Mouse (Mus musculus) intestine, postnatal 0 days (tissue): ENCODE results near the gene Gm4756. TPM values are rescaled to one million over a fixed set of nuclear protein-coding genes. Genes with fewer than 3 reads are reported as not detected.
A peak's percentile ranks its signal among the peaks of the same experiment; 100 is the strongest.
"Not testable (repeated sequence)": the region's sequence is repeated elsewhere in the genome, so short reads cannot be mapped to it uniquely, and the experiment has no call there.

Experiments used
- ATAC-seq: fragments of 200-750 bp; cut with Nextera tagmentation; 2 replicates; pipeline ENCODE4 v1.8.0; 2017; ENCODE audit warnings: mild to moderate bottlenecking, moderate TSS enrichment, moderate library complexity
- H3K27ac ChIP-seq: fragments of 300-500 bp; sonication (generic); 2 replicates; pipeline ENCODE4 v1.5.1; 2014; ENCODE audit warnings: mild to moderate bottlenecking, low read depth, low read length, moderate library complexity
- H3K27me3 ChIP-seq: fragments of 300-500 bp; sonication (generic); replicated peaks from 2 replicates; pipeline ENCODE4 v1.6.1; 2014; ENCODE audit warnings: low read length, mixed read lengths; ENCODE audit not compliant: control insufficient read depth, insufficient read depth
- H3K36me3 ChIP-seq: fragments of 300-500 bp; sonication (generic); 2 replicates; pipeline ENCODE4 v1.6.1; 2014; ENCODE audit warnings: mild to moderate bottlenecking, moderate library complexity; ENCODE audit not compliant: control insufficient read depth, insufficient read depth
- H3K4me1 ChIP-seq: fragments of 300-500 bp; sonication (generic); replicated peaks from 2 replicates; pipeline ENCODE4 v1.6.1; 2014; ENCODE audit warnings: antibody characterized with exemption, low read length, mixed read lengths; ENCODE audit not compliant: control insufficient read depth, insufficient read depth
- H3K4me2 ChIP-seq: fragments of 300-500 bp; sonication (generic); replicated peaks from 2 replicates; pipeline ENCODE4 v1.6.1; 2014; ENCODE audit warnings: low read depth, mild to moderate bottlenecking, moderate library complexity
- H3K4me3 ChIP-seq: fragments of 300-500 bp; sonication (generic); 2 replicates; pipeline ENCODE4 v1.5.1; 2014; ENCODE audit warnings: low read depth, low read length
- H3K9ac ChIP-seq: fragments of 300-500 bp; sonication (generic); 2 replicates; pipeline ENCODE4 v1.6.1; 2014; ENCODE audit warnings: mild to moderate bottlenecking, low read depth, low read length
- H3K9me3 ChIP-seq: fragments of 300-500 bp; sonication (generic); 2 replicates; pipeline ENCODE4 v1.6.1; 2016; ENCODE audit warnings: mixed run types; ENCODE audit not compliant: control insufficient read depth
- CTCF ChIP-seq: sonication (generic); IDR thresholded peaks from 2 replicates; pipeline ENCODE4 v1.5.1; 2016; ENCODE audit warnings: low read depth, mild to moderate bottlenecking, control low read depth, antibody characterized with exemption, moderate library complexity
- WGBS: fragments of 180-500 bp; shearing (Covaris S2); extraction: QIAGEN DNeasy Blood & Tissue Kit; methylation state at CpG from one replicate; pipeline ENCODE4 v1.1.7; 2014; 5-methylcytosine and 5-hydroxymethylcytosine counted together
- polyA plus RNA-seq: library from polyadenylated mRNA; unstranded; fragments of >200 nt; fragmentation: Nextera tagmentation; extraction: Ambion mirVana; gene quantifications from 2 replicates; pipeline ENCODE4 v1.2.1, GENCODE M21; 2015

The Gm4756 gene
- not detected in 2 replicates for polyA plus RNA-seq

DNA sequence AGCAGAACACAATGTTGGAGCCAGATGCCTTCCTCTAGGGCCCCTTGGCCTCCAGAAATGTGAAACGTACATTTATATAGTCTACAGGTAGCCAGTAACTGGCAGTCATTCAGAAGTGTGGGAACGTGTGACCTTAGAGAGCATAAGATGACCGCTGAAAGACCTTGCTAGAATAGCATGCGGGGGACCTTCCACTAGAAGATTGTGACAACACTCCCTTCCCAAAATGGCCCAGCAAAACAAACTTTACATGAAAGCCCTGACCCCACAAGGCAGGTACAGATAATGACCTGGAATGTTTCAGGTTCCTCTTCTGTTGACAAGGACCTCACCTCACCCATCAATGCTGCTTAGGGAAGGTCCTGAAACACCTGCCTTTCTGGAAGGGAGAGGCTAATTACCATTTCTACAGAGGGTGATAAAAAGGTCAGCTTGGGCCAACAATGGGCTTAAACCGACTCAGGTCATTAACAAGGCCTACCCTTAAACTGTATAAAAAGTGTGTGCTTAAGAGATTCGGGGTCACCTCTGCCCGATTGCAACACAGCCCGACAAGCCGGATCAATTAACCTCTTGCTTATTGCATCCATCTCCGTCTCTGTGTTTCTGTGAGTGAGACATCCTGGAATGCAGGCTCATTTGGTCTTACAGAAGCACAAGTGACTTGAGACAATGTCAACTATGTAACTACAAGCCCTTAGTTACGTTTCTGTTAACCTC, at the start of gene Gm4756:
TSS of gene Gm4756 (minus strand) at position 51 of the 720 bp plus-strand sequence.
- peaks cover 34% of the 10 kb centered on the region for H3K36me3 ChIP-seq
- H3K27me3 ChIP-seq, result no peaks in the 10 kb centered on the region
- H3K4me1 ChIP-seq, result no peaks in the 10 kb centered on the region
- H3K27ac ChIP-seq, result no peak within 1 kb of the TSS
- no peaks in the 10 kb centered on the region for H3K9me3 ChIP-seq
- H3K4me3 ChIP-seq, result no peak within 1 kb of the TSS
- H3K9ac ChIP-seq, result no peak within 1 kb of the TSS
- TF ChIP-seq CTCF, result no peak
- 63% methylated on average over 11 of the region's 11 CpGs for WGBS
- H3K4me2 ChIP-seq, result no peak within 1 kb of the TSS
- no peak for ATAC-seq

DNA sequence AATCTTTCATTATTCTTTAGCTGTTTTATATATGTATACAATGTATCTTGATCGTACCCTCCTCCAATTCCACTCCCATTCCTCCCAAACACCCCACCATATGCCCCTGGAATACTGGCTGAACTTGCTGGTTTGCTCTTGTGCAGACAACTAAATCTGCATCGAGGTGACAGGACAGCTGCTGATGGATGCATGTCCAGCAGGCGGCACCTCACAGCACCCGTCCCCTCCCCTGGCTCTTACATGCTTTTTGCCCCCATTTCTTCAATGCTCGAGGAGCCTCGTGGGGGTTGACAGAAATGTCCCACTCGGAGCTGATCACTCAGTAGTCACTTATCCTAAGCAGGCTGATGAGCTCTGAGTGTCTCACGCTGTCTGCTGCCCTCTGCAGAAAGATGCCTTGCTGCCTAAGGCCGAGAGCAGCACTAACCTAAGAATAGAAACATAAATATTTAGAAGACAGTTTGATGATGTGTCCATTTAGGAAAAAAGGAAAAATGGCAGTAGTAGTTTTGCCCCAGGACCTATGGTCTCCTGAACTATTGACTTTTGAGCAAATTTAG, 45.5 kb upstream of the Gm4756 start:
- H3K27me3 ChIP-seq, result no peaks in the 10 kb centered on the region
- no peak overlapping the region for H3K9ac ChIP-seq
- WGBS, result 35% methylated on average over 9 of the region's 9 CpGs
- H3K4me1 ChIP-seq, result no peaks in the 10 kb centered on the region
- 0 out of 2 replicates have a peak overlapping the region, but pooled peaks have one; percentile 30 for H3K4me2 ChIP-seq
- peak; percentile 48 for TF ChIP-seq CTCF
- no peak for ATAC-seq
- H3K27ac ChIP-seq, result no peak overlapping the region
- H3K4me3 ChIP-seq, result no peak overlapping the region
- H3K9me3 ChIP-seq, result no peaks in the 10 kb centered on the region
- H3K36me3 ChIP-seq, result no peaks in the 10 kb centered on the region

DNA sequence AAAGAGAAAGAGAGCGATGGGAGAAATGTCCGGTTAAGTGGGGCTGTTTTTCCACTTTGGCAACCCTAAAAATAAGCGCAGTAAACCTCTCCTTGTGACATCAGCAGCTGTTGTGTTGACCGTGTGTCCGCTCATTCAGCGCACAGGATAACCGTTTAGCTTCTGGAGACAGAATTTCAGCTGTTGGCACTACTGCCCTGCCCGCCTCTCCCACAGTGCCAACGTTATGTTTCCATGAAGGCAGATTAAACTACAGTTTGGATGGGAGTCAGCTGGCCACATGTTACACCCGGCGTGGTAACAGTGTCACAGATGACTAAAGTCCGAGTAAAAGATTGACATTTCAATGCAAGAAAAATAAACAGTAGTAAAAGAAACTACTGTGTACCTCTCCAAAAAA, 45.0 kb upstream of the Gm4756 start:
- Histone ChIP-seq H3K4me3 (no peak overlapping the region), H3K27me3 (no peaks in the 10 kb centered on the region), H3K4me2 (no peak overlapping the region), H3K9ac (no peak overlapping the region), H3K9me3 (no peaks in the 10 kb centered on the region), H3K4me1 (no peaks in the 10 kb centered on the region), H3K27ac (no peak overlapping the region), H3K36me3 (no peaks in the 10 kb centered on the region)
- TF ChIP-seq CTCF, result no peak
- ATAC-seq, result no peak
- 52% methylated on average over 12 of the region's 12 CpGs for WGBS

DNA sequence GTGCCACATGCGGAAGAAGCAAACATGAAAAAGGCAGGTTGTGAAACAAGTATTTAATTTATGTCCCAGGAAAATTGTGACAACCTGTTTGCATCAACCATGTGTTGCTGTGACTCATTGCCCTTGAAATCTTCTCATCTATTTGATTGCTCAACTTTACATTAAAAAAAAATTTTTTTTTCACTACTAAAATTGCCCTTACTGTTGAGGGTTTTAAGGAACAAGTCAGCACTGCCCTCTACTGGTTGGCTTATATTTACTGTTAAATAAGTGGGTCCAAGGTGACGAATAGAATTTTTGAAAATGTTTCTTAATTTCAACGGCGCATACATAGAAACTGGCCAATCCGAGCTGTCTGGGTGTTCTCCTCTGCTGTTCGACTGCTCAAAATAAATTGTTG, 44.4 kb upstream of the Gm4756 start:
- H3K4me3 ChIP-seq, result no peak overlapping the region
- H3K36me3 ChIP-seq, result no peaks in the 10 kb centered on the region
- peak; percentile 74 for TF ChIP-seq CTCF
- H3K4me1 ChIP-seq, result no peaks in the 10 kb centered on the region
- H3K4me2 ChIP-seq, result no peak overlapping the region
- H3K9me3 ChIP-seq, result no peaks in the 10 kb centered on the region
- 39% methylated on average over 6 of the region's 6 CpGs for WGBS
- H3K27ac ChIP-seq, result no peak overlapping the region
- no peaks in the 10 kb centered on the region for H3K27me3 ChIP-seq
- H3K9ac ChIP-seq, result no peak overlapping the region
- ATAC-seq, result no peak

DNA sequence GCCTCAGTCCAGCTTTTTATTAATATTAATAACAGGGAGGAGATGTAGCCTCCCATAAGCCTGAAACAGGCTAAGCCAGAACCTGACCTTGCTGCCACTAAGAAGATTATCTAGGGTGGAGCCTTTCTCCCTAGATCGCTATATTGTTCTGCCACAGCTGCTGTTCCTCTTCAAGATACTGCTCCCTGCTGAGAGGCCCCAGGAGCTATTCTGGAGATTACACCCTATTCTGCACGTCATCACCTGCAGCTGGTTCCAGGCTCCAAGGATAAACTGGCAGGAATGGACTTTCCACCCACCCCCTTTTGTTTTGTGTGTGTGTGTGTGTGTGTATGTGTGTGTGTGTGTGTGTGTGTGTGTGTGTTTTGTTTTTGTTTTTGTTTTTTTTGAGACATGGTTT, 38.8 kb upstream of the Gm4756 start:
- not testable (repeated sequence) for H3K36me3 ChIP-seq, H3K27me3 ChIP-seq, H3K9ac ChIP-seq, ATAC-seq, H3K4me1 ChIP-seq, H3K4me2 ChIP-seq, H3K27ac ChIP-seq, H3K4me3 ChIP-seq, H3K9me3 ChIP-seq
- 41% methylated on average over 2 of the region's 2 CpGs for WGBS

DNA sequence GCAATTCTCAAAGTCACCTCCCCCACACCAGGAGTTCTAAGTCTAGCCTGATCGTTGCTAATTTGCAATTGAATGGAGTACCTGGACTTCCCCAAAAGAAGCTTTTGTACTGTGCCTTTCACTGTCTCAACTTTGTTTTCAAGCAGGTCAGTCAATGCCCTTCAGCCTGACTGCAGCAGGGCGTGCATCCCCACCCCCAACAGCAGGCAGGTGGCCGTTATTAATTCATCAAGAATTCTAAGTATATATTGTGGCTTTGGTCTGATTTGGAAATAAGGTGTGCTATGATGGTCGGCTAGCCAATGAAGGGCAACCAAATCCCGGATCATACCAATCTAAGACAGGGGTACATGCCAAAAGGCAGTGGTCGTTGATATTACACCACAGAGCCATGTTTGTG, 38.3 kb upstream of the Gm4756 start:
- WGBS, result 62% methylated on average over 6 of the region's 6 CpGs

DNA sequence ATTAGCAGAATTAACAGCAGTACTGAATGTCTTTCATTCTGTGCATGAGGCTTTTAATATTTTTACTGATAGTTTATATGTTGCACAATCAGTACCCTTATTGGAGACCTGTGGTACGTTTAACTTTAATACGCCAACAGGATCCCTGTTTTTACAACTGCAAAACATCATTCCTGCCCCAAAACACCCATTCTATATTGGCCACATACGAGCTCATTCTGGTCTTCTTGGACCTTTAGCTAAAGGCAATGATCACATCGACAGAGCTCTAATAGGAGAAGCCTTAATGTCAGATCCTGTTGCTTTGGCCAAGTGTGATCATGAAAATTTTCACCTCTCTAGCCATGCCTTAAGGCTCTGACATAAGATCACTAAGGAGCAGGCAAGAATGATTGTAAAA, 37.1 kb upstream of the Gm4756 start:
- not testable (repeated sequence) for H3K9me3 ChIP-seq, H3K27me3 ChIP-seq, H3K4me3 ChIP-seq, H3K4me1 ChIP-seq, H3K9ac ChIP-seq, H3K36me3 ChIP-seq, H3K4me2 ChIP-seq, ATAC-seq, H3K27ac ChIP-seq
- WGBS, result 83% methylated on average over 4 of the region's 4 CpGs

More for the DNA sequence above, 38.3 kb upstream of the Gm4756 start:
- not testable (repeated sequence) for H3K36me3 ChIP-seq, H3K4me2 ChIP-seq, H3K27me3 ChIP-seq, H3K9ac ChIP-seq, H3K4me1 ChIP-seq, H3K9me3 ChIP-seq, H3K27ac ChIP-seq, H3K4me3 ChIP-seq, ATAC-seq
